Mouse (Mus musculus) myocyte (in vitro differentiated cells): ENCODE measurements around the gene Bcl2.

Experiments
- POLR2A ChIP-seq: IDR thresholded peaks from one replicate; pipeline ENCODE4 v1.6.1; 2011; ENCODE audit warnings: low read depth, mild to moderate bottlenecking, control low read depth, moderate library complexity; ENCODE audit not compliant: insufficient read length
- REST ChIP-seq: IDR thresholded peaks from one replicate; pipeline ENCODE4 v1.6.1; 2011; ENCODE audit warnings: mild to moderate bottlenecking, control low read depth, moderate library complexity; ENCODE audit not compliant: insufficient read depth, insufficient read length

- TF ChIP-seq POLR2A, result no peak
- no peak for TF ChIP-seq REST
Observed at GRCm38 (mm10) chr1:106515611-106516010, 198.5 kb downstream of the Bcl2 start.
